Mouse (Mus musculus): ENCODE measurements around the gene 2010111I01Rik. TPM values are rescaled to one million over a fixed set of nuclear protein-coding genes. Genes with fewer than 3 reads are reported as not detected.
"Not testable (repeated sequence)": the region's sequence is repeated elsewhere in the genome, so short reads cannot be mapped to it uniquely, and the experiment has no call there.

The 2010111I01Rik gene
- polyA plus RNA-seq, 1 experiment from 2014 or later, result 28.5 TPM

DNA sequence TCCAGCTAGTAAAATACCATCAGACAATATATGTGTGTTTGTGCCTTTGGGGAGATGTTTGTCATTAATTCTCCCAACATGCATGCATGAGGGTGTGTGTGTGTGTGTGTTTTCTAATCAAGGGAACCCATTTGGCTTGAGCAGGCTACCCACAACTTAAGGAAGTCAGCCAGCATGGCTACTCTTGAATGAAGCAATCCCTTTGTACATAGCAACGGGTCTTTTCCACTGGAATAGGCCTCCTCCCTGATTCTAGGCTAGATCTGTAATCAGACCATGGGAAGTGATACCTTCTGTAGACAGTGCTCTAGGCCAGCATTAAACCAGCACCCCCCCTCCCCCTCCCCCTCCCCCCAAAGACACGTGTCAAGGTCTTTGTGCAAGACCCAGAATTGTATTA, 267.9 kb downstream of the 2010111I01Rik start:
- Histone ChIP-seq H3K27ac (replicated peaks) (no peak overlapping the region), H3K36me3 (no peaks in the 10 kb centered on the region), H3K4me3 (no peak overlapping the region), H3K4me1 (peaks cover 22% of the 10 kb centered on the region), H3K27me3 (ENCODE audit: low read depth, poor library complexity, severe bottlenecking) (no peaks in the 10 kb centered on the region), H3K9me3 (replicated peaks) (no peaks in the 10 kb centered on the region)
- DNase-seq (ENCODE audit: low spot score), result no peak
- 87% methylated on average over 2 of the region's 2 CpGs for WGBS

DNA sequence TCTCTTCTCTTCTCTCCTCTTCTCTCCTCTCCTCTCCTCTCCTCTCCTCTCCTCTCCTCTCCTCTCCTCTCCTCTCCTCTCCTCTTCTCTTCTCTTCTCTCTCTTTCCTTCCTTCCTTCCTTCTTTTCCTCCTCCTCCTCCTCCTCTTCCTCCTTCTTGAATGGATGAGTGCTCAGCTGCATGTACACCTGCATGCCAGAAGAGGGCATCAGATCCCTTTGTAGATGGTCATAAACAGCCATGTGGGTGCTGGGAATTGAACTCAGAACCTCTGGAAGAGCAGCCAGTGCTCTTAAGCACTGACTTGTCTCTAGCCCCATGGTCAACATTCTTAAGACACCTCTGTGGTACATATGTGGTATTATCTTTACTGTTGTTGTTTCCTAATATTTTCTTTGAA, 269.8 kb downstream of the 2010111I01Rik start:
- H3K4me3 ChIP-seq; H3K36me3 ChIP-seq; H3K9me3 ChIP-seq (replicated peaks); DNase-seq (ENCODE audit: low spot score); H3K27ac ChIP-seq (replicated peaks): not testable (repeated sequence)
- H3K4me1 ChIP-seq, result peaks cover 30% of the 10 kb centered on the region
- 0 out of 2 replicates have a peak, but pooled peaks cover 10% of the 10 kb centered on the region for H3K27me3 ChIP-seq (ENCODE audit: low read depth, poor library complexity, severe bottlenecking)

DNA sequence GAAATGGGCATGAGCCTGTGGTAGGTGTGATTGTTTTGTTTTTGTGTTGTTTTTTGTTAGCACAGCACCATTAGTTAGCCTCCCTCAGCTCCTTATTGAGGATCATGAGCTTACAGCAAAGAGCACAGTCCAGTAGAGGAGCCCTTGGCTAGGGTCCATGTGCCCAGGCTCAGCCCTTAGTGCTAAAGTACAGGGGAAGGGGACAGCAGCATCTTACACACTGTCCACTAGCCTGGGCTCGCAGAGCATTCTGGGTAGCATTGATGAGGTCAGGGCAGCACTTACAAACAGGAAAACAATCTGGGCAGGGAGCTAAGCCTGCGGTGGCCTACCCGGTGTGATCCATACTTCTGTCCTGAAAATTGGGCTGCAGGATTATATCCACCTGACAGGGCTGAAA, 270.9 kb downstream of the 2010111I01Rik start:
- 91% methylated on average over 3 of the region's 3 CpGs for WGBS
- Histone ChIP-seq H3K4me1 (peaks cover 40% of the 10 kb centered on the region), H3K9me3 (replicated peaks) (no peaks in the 10 kb centered on the region), H3K36me3 (no peaks in the 10 kb centered on the region), H3K27ac (replicated peaks) (no peak overlapping the region), H3K27me3 (ENCODE audit: low read depth, poor library complexity, severe bottlenecking) (peaks cover 12% of the 10 kb centered on the region), H3K4me3 (no peak overlapping the region)
- no peak for DNase-seq (ENCODE audit: low spot score)

DNA sequence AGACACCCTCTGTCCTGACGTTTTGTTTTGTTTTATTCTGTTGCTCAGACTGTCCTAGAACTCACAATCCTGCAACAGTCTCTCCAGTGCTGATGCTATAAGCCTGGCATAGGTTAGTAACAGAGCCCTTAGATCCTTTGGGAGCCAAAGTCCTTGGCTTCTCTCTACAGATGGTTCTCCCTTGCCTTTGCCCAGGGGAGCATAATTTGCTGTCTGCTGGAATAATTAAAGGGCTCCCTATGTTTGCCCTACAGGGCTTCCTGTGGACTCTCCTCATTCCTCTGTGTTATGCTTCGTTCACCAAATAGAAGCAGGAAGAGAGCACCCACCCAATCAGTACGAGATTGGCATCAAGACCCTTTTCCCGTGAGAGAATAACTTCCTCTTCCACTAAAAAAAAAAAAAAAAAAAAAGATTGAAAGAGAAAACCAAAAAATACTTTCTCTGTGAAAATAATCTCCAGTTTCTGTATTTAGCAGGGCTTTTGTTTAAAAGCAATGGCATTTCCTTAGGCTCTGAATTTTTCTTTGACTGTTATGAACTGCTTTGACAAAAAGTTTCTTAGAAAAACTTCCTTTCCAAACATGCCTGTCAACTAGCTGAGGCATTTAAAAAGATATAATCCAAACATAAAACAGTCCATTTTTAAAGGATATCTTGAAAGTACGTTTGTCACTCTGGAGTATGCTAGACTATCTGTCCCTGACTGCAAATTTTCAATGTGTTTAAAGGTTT, 271.6 kb downstream of the 2010111I01Rik start:
- no peak for DNase-seq (ENCODE audit: low spot score)
- WGBS, result 71% methylated on average over 5 of the region's 5 CpGs

DNA sequence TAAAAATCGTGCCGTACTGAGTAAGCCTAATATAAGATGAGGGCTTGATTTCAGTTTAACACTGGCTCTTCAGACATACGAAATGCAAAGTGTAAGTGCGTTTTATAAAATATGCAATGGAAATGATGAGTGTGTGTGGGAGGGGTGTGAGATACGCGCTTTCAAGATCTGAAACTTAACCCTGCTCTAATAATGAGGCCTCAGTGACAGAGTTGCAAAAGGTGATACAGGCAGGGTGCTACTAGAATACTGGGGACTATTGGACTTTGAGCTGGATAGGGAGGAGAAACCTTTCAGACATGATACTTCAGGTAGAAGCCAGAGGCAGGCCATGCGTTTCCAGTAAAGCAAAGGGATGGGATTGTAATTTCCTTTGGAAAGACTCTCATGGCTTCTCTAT, 273.4 kb downstream of the 2010111I01Rik start:
- no peak for DNase-seq (ENCODE audit: low spot score)
- H3K27me3 ChIP-seq (ENCODE audit: low read depth, poor library complexity, severe bottlenecking), result peaks cover 26% of the 10 kb centered on the region
- H3K36me3 ChIP-seq, result no peaks in the 10 kb centered on the region
- no peak overlapping the region for H3K27ac ChIP-seq (replicated peaks)
- peaks cover 37% of the 10 kb centered on the region for H3K4me1 ChIP-seq
- H3K4me3 ChIP-seq, result no peak overlapping the region
- 96% methylated on average over 7 of the region's 7 CpGs for WGBS
- H3K9me3 ChIP-seq (replicated peaks), result no peaks in the 10 kb centered on the region

More for the DNA sequence above, 271.6 kb downstream of the 2010111I01Rik start:
- 0 out of 2 replicates have a peak overlapping the region, but pooled peaks have one; percentile 38 for H3K27ac ChIP-seq (replicated peaks)
- H3K4me1 ChIP-seq, result peaks cover 40% of the 10 kb centered on the region
- H3K36me3 ChIP-seq, result no peaks in the 10 kb centered on the region
- no peaks in the 10 kb centered on the region for H3K9me3 ChIP-seq (replicated peaks)
- H3K4me3 ChIP-seq, result no peak overlapping the region
- peaks cover 20% of the 10 kb centered on the region for H3K27me3 ChIP-seq (ENCODE audit: low read depth, poor library complexity, severe bottlenecking)

DNA sequence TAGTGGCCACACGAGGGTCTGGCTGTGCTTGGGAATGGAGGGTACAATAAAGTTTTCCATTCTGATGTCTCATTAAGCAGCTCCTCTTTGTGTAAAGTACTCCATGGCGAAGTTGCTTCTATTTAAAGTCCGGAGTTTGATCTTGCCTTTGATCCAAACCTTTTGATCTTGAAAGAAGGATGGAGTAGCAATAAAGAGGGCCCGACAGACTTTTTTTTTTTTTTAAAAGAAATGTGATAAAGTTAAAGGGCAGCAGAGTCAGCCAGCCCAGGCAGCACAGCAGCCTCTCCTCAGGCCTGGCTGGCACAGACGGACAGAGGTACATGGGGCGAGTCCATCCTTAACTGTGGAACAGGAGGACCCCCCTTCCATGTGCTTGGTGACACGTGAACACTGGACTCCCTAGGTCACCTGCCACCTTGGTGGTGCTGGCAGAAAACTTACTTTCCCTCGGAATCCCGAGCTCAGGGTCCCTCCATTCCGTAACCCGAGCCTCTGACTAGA, 274.7 kb downstream of the 2010111I01Rik start:
- Histone ChIP-seq H3K27ac (replicated peaks) (peak overlapping the region; percentile 84), H3K4me1 (peaks cover 38% of the 10 kb centered on the region), H3K4me3 (peak overlapping the region; percentile 67), H3K9me3 (replicated peaks) (no peaks in the 10 kb centered on the region), H3K27me3 (ENCODE audit: low read depth, poor library complexity, severe bottlenecking) (peaks cover 26% of the 10 kb centered on the region), H3K36me3 (no peaks in the 10 kb centered on the region)
- DNase-seq (ENCODE audit: low spot score), result no peak
- 2% methylated on average over 11 of the region's 11 CpGs for WGBS

DNA sequence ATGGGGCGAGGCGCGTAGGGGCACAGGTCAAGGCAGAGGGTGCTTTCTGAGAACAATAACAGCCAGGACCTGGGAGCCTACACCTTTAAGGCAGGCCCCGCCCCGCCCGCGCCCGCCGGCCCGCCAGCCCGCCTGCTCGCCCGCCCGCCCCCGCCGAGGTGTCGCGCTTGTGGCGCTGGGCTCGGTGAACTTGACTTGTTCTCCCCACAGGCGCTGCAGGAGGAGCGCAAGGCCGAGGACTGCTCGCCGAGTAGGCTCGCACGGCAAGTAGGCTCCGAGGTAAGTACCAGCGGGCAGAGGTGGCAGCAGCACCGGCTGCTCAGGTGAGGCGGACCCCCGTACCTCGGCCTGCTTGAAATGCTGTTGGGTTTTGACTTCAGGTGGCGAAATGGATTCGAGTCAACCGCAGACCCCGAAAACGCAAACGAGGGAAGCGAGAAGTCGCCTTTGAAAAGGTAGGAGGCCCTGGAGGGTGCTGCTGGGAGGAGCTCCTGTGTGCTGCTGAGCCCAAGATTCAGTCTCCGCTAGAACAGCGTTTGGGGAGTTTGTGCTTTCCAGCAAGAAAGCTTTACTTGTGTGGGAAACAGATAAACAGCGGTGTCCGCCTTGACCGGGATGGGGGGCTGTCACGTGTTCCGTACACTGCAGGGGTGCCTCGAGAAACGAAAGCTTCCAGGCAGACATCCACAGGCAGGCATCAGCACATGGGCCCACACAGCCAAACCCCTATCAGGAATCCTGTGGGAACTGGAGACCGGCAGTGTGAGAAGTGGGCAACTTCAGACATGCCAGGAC, 275.4 kb downstream of the 2010111I01Rik start:
- 1% methylated on average over 51 of the region's 51 CpGs for WGBS
- peak; percentile 76 for DNase-seq (ENCODE audit: low spot score)
- Histone ChIP-seq H3K27me3 (ENCODE audit: low read depth, poor library complexity, severe bottlenecking) (peaks cover 26% of the 10 kb centered on the region), H3K36me3 (no peaks in the 10 kb centered on the region), H3K4me3 (peak overlapping the region; percentile 67), H3K9me3 (replicated peaks) (no peaks in the 10 kb centered on the region), H3K4me1 (peaks cover 42% of the 10 kb centered on the region), H3K27ac (replicated peaks) (peak overlapping the region; percentile 84)

DNA sequence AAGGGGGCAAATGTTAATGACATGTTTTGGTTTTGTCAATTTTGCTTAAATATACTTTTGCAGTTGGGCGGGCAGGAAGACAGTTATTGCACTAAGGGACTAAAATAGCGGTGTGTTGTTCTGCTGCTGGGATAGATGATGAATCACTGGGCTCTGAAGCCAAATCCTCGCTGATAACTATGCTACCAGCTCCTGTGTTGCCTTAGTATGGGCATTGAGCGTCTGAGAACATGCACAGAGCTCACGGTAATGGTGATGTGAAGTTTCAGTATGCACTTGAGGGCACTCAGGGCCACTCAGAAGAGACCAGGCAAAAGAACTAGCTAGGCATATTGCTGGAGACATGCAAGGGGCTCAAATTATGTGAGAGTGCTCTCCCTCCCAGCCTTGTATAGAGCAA, 276.1 kb downstream of the 2010111I01Rik start:
- H3K36me3 ChIP-seq, result no peaks in the 10 kb centered on the region
- WGBS, result 68% methylated on average over 5 of the region's 5 CpGs
- H3K27ac ChIP-seq (replicated peaks), result 0 out of 2 replicates have a peak overlapping the region, but pooled peaks have one; percentile 84
- H3K4me3 ChIP-seq, result peak overlapping the region; percentile 67
- H3K27me3 ChIP-seq (ENCODE audit: low read depth, poor library complexity, severe bottlenecking), result peaks cover 26% of the 10 kb centered on the region
- H3K9me3 ChIP-seq (replicated peaks), result no peaks in the 10 kb centered on the region
- peaks cover 42% of the 10 kb centered on the region for H3K4me1 ChIP-seq
- no peak for DNase-seq (ENCODE audit: low spot score)

DNA sequence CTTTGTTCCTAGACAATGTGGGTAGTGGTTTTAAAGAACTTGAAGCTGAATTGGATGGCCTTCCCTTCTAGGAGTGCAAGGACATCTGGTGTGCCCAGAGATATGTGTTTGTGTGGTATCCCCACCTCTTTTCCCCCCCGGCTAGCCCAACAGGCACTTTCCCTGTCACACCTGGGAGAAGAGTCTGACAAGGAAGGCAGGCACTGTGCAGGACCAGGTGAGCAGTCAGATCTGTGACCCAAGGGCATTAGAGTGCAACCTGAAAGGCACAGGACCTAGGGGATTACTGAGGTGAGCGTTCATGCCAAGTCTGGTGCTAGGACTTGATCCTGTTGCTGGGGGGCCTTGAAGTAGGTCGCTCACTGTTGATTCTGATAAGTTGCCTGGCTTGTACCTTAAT, 277.0 kb downstream of the 2010111I01Rik start:
- DNase-seq (ENCODE audit: low spot score), result no peak
- H3K4me1 ChIP-seq, result peaks cover 39% of the 10 kb centered on the region
- H3K27ac ChIP-seq (replicated peaks), result no peak overlapping the region
- H3K9me3 ChIP-seq (replicated peaks), result no peaks in the 10 kb centered on the region
- H3K36me3 ChIP-seq, result no peaks in the 10 kb centered on the region
- peaks cover 26% of the 10 kb centered on the region for H3K27me3 ChIP-seq (ENCODE audit: low read depth, poor library complexity, severe bottlenecking)
- no peak overlapping the region for H3K4me3 ChIP-seq
- 89% methylated on average over 3 of the region's 3 CpGs for WGBS

DNA sequence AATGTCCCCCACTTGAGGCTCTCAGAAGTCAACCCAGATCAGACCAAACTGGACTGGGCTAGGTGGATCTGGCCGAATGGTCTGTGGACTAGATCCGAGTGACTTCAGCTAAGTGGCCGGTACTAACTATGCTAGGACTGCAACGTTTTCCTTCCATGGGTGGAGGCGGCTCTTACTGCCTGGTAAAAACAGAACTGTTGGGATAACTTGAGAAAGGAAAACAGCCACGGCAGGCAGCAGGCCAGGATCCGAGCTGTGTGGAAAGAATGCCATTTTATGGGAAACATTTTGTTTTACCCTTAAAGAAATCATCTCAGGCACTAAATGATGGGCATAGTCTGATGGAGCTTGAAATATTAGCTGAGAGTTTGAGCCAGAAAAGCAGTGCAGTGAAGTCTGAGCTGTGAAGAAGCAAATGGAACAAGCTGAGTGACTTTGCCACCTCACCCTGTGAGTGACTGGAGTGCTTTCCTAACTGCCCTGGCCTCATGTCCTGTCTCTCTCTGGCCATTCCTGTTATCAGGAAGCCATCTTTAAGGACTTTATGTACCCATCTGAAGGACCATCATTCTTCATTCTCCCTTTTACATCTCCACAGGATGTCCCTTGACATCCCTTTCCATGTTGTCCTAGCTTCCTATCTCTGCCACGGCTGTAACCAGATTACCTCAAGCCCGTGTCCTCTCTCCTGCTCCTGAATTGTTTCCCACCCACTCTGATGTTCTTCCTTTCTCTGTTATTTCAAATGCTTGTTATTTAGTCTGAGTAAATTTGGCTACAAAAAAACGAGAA, 277.9 kb downstream of the 2010111I01Rik start:
- peaks cover 39% of the 10 kb centered on the region for H3K4me1 ChIP-seq
- H3K27me3 ChIP-seq (ENCODE audit: low read depth, poor library complexity, severe bottlenecking), result peaks cover 26% of the 10 kb centered on the region
- WGBS, result 82% methylated on average over 10 of the region's 10 CpGs
- no peak overlapping the region for H3K27ac ChIP-seq (replicated peaks)
- DNase-seq (ENCODE audit: low spot score), result no peak
- no peak overlapping the region for H3K4me3 ChIP-seq
- H3K9me3 ChIP-seq (replicated peaks), result no peaks in the 10 kb centered on the region
- H3K36me3 ChIP-seq, result no peaks in the 10 kb centered on the region

DNA sequence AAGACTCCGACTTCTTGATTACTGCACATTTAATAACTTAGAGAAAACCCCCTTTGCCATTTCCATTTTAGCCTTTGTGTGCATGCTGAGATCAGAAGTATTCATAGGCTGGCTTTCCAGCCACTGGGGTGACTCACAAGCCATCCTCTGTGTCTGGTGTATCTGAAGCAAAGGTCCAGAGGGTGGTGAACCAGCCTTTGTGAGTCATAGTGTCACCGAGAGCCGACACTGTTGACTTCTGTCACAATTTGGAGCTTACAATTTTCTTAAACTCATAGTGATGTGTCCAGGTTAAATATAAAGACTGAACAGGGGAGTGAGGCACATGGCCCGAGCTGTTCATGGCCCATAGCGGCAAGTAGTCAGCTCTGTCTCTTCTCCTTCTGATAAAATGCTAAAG, 278.9 kb downstream of the 2010111I01Rik start:
- H3K27ac ChIP-seq (replicated peaks), result no peak overlapping the region
- no peaks in the 10 kb centered on the region for H3K9me3 ChIP-seq (replicated peaks)
- WGBS, result 90% methylated on average over 5 of the region's 5 CpGs
- no peak for DNase-seq (ENCODE audit: low spot score)
- no peaks in the 10 kb centered on the region for H3K36me3 ChIP-seq
- H3K27me3 ChIP-seq (ENCODE audit: low read depth, poor library complexity, severe bottlenecking), result peaks cover 17% of the 10 kb centered on the region
- peaks cover 39% of the 10 kb centered on the region for H3K4me1 ChIP-seq
- H3K4me3 ChIP-seq, result no peak overlapping the region

DNA sequence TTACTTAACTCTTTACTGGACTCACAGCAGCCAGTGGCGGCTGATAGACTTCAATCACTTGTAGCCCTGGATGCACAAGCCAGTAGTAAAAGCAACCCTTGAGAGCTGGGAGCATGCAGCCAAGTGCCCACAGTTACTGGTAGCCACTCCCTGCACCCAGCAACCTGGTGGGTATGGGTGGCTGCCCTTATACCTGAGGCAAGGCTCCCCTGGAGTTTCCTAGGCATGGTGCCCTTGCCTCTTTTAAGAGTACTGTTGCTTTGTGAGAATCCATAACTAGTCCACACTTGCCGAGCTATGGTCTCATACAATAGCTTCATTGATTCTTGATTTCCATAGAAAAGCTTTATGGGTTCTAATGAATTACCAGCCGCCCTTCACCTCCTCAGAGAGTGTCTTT, 279.7 kb downstream of the 2010111I01Rik start:
- 78% methylated on average over 3 of the region's 3 CpGs for WGBS
- Histone ChIP-seq H3K27ac (replicated peaks) (no peak overlapping the region), H3K4me1 (peaks cover 32% of the 10 kb centered on the region)

More for the DNA sequence above, 279.7 kb downstream of the 2010111I01Rik start:
- H3K4me3 ChIP-seq, result no peak overlapping the region
- H3K36me3 ChIP-seq, result no peaks in the 10 kb centered on the region
- no peaks in the 10 kb centered on the region for H3K9me3 ChIP-seq (replicated peaks)
- no peak for DNase-seq (ENCODE audit: low spot score)
- peaks cover 16% of the 10 kb centered on the region for H3K27me3 ChIP-seq (ENCODE audit: low read depth, poor library complexity, severe bottlenecking)
